Mouse (Mus musculus) CH12.LX (cell line): ENCODE measurements around the gene Tmem132c. TPM values are rescaled to one million over a fixed set of nuclear protein-coding genes. Genes with fewer than 3 reads are reported as not detected.

Experiments
- DNase-seq: peaks from one replicate; pipeline ENCODE4 v3.0.0-alpha.2; 2013; ENCODE audit errors: extremely low read depth
- H3K27ac ChIP-seq: 2 replicates; pipeline ENCODE4 v1.5.1; 2012; ENCODE audit warnings: low read depth, mild to moderate bottlenecking, control low read depth, moderate library complexity; ENCODE audit not compliant: insufficient read depth
- H3K27me3 ChIP-seq: replicated peaks from 2 replicates; pipeline ENCODE3; 2012; ENCODE audit warnings: inconsistent platforms
- H3K36me3 ChIP-seq, 2 experiments: replicated peaks in 1 of 2; 2 replicates each; pipeline versions ENCODE3 to v1.6.1; 2012; ENCODE audit warnings: inconsistent platforms in 1 of 2, low read length in 1 of 2, mild to moderate bottlenecking in 1 of 2, mixed read lengths in 1 of 2, moderate library complexity in 1 of 2; ENCODE audit not compliant: control insufficient read depth in 1 of 2, insufficient read depth in 1 of 2
- H3K4me1 ChIP-seq, 2 experiments: 2 replicates each; pipeline ENCODE4 v1.6.1; 2012; ENCODE audit warnings: inconsistent platforms in 1 of 2, moderate library complexity in 1 of 2; ENCODE audit not compliant: insufficient read depth in 2 of 2, control insufficient read depth in 1 of 2
- H3K4me2 ChIP-seq: 2 replicates; pipeline ENCODE4 v1.6.1; 2012; ENCODE audit warnings: low read depth, mild to moderate bottlenecking, control low read depth; ENCODE audit not compliant: poor library complexity, insufficient read depth, severe bottlenecking
- H3K4me3 ChIP-seq, 3 experiments: fragments of 150-350 bp in 1 of 3; sonication (generic) in 1 of 3; replicated peaks in 1 of 3; 2 replicates each; pipeline versions ENCODE3 to v1.5.1; 2011 to 2012; ENCODE audit warnings: low read depth in 2 of 3, low read length in 2 of 3, mild to moderate bottlenecking in 2 of 3, moderate library complexity in 2 of 3, control low read depth in 1 of 3, improper control_type of control experiment in 1 of 3, inconsistent platforms in 1 of 3, mixed read lengths in 1 of 3; ENCODE audit not compliant: poor library complexity in 1 of 3
- H3K79me2 ChIP-seq: replicated peaks from 2 replicates; pipeline ENCODE4 v1.6.1; 2012; ENCODE audit warnings: mild to moderate bottlenecking, moderate library complexity; ENCODE audit not compliant: control insufficient read depth, poor library complexity, insufficient read depth, severe bottlenecking; ENCODE audit errors: extremely low read depth
- H3K9ac ChIP-seq: 2 replicates; pipeline ENCODE4 v1.6.1; 2012; ENCODE audit warnings: low read depth, mild to moderate bottlenecking, control low read depth, moderate library complexity; ENCODE audit not compliant: insufficient read depth
- H3K9me3 ChIP-seq: replicated peaks from 2 replicates; pipeline ENCODE3; 2012; ENCODE audit warnings: low read length, inconsistent platforms, mixed read lengths
- CHD1 ChIP-seq: IDR thresholded peaks from 2 replicates; pipeline ENCODE4 v1.6.1; 2012; ENCODE audit warnings: low read depth, low read length, improper control_type of control experiment, inconsistent platforms
- CTCF ChIP-seq, 2 experiments: IDR thresholded peaks in 1 of 2; conservative IDR thresholded peaks in 1 of 2; 2 replicates each; pipeline ENCODE4 v1.5.1; 2011 to 2012; ENCODE audit warnings: low read depth in 2 of 2, low read length in 2 of 2, improper control_type of control experiment in 1 of 2, inconsistent platforms in 1 of 2, mild to moderate bottlenecking in 1 of 2, moderate library complexity in 1 of 2
- E2F4 ChIP-seq: IDR thresholded peaks from 2 replicates; pipeline ENCODE4 v1.6.1; 2011; ENCODE audit warnings: low read depth, low read length, improper control_type of control experiment; ENCODE audit not compliant: insufficient replicate concordance
- ELF1 ChIP-seq: IDR thresholded peaks from 2 replicates; pipeline ENCODE4 v1.6.1; 2014; ENCODE audit warnings: low read depth, mild to moderate bottlenecking, inconsistent platforms, low read length, improper control_type of control experiment
- EP300 ChIP-seq: IDR thresholded peaks from 2 replicates; pipeline ENCODE4 v1.6.1; 2011; ENCODE audit warnings: low read length, improper control_type of control experiment
- ETS1 ChIP-seq: conservative IDR thresholded peaks from 2 replicates; pipeline ENCODE4 v1.6.1; 2012; ENCODE audit warnings: low read depth, mild to moderate bottlenecking, inconsistent platforms, low read length, improper control_type of control experiment, moderate library complexity
- GABPA ChIP-seq: IDR thresholded peaks from 2 replicates; pipeline ENCODE4 v1.6.1; 2012; ENCODE audit warnings: low read depth, low read length, improper control_type of control experiment, inconsistent platforms; ENCODE audit not compliant: insufficient replicate concordance
- IRF4 ChIP-seq: IDR thresholded peaks from 2 replicates; pipeline ENCODE4 v1.6.1; 2014; ENCODE audit warnings: low read depth, mild to moderate bottlenecking, inconsistent platforms, low read length, improper control_type of control experiment
- MAX ChIP-seq: IDR thresholded peaks from 2 replicates; pipeline ENCODE4 v1.6.1; 2011; ENCODE audit warnings: low read length, improper control_type of control experiment
- MXI1 ChIP-seq: IDR thresholded peaks from 2 replicates; pipeline ENCODE4 v1.6.1; 2011; ENCODE audit warnings: mild to moderate bottlenecking, low read depth, low read length, improper control_type of control experiment
- MYC ChIP-seq: IDR thresholded peaks from 2 replicates; pipeline ENCODE4 v1.6.1; 2011; ENCODE audit warnings: low read depth, mild to moderate bottlenecking, improper control_type of control experiment, low read length
- PAX5 ChIP-seq: IDR thresholded peaks from 2 replicates; pipeline ENCODE4 v1.6.1; 2012; ENCODE audit warnings: low read length, inconsistent platforms, mixed read lengths
- POLR2AphosphoS2 ChIP-seq: IDR thresholded peaks from 2 replicates; pipeline ENCODE4 v1.6.1; 2011; ENCODE audit warnings: low read depth, low read length, improper control_type of control experiment
- RCOR1 ChIP-seq: conservative IDR thresholded peaks from 2 replicates; pipeline ENCODE4 v1.6.1; 2012; ENCODE audit warnings: low read depth, mild to moderate bottlenecking, inconsistent platforms, low read length, improper control_type of control experiment
- SIN3A ChIP-seq: IDR thresholded peaks from 2 replicates; pipeline ENCODE4 v1.6.1; 2012; ENCODE audit warnings: low read length, improper control_type of control experiment, inconsistent platforms
- TBP ChIP-seq: conservative IDR thresholded peaks from 2 replicates; pipeline ENCODE4 v1.6.1; 2011; ENCODE audit warnings: low read depth, low read length, improper control_type of control experiment
- TCF12 ChIP-seq: IDR thresholded peaks from 2 replicates; pipeline ENCODE4 v1.6.1; 2014; ENCODE audit warnings: low read depth, mild to moderate bottlenecking, inconsistent platforms, low read length, improper control_type of control experiment
- USF1 ChIP-seq: IDR thresholded peaks from 2 replicates; pipeline ENCODE4 v1.6.1; 2014; ENCODE audit warnings: low read depth, mild to moderate bottlenecking, inconsistent platforms, low read length, improper control_type of control experiment
- USF2 ChIP-seq: conservative IDR thresholded peaks from 2 replicates; pipeline ENCODE4 v1.6.1; 2011; ENCODE audit warnings: low read depth, low read length, improper control_type of control experiment
- ZC3H11A ChIP-seq: IDR thresholded peaks from 2 replicates; pipeline ENCODE4 v1.6.1; 2012; ENCODE audit warnings: low read depth, mild to moderate bottlenecking, inconsistent platforms, low read length, improper control_type of control experiment
- ZKSCAN1 ChIP-seq: IDR thresholded peaks from 2 replicates; pipeline ENCODE4 v1.6.1; 2012; ENCODE audit warnings: low read depth, inconsistent platforms, low read length, improper control_type of control experiment, borderline replicate concordance
- ZNF384 ChIP-seq: IDR thresholded peaks from 2 replicates; pipeline ENCODE4 v1.6.1; 2012; ENCODE audit warnings: low read depth, low read length, improper control_type of control experiment, inconsistent platforms
- dilution Hi-C: fragments of 300-500 bp; cut with MboI; formaldehyde crosslinking; loops from 2 replicates; pipeline ENCODE4 v1.14.3; 2020; ENCODE audit warnings: low sequenced_read_pairs; ENCODE audit not compliant: extremely low pct_unique_long_range_greater_than_20kb, extremely low pct_ligation_motif_present
- in situ Hi-C: fragments of 300-500 bp; cut with MboI; formaldehyde crosslinking; loops from 3 replicates; pipeline ENCODE4 v1.14.3; 2019; ENCODE audit warnings: low sequenced_read_pairs, low pct_ligation_motif_present, low pct_unique_long_range_greater_than_20kb, mixed read lengths
- polyA plus RNA-seq: library from polyadenylated mRNA; unstranded; fragments of >175 nt; gene quantifications from 2 replicates; pipeline ENCODE4 v1.2.1, GENCODE M21; 2012; ENCODE audit warnings: low read depth; ENCODE audit not compliant: insufficient read length
- total RNA-seq, 2 experiments: library from RNA; depleted of rRNA; stranded (reverse); fragments of 300-350 nt in 1 of 2; fragments of >200 nt in 1 of 2; gene quantifications; 2 replicates each; pipeline ENCODE4 v1.2.3; 2012 to 2014

Tmem132c gene
- total and polyA plus RNA-seq, 3 experiments, result not detected

DNA sequence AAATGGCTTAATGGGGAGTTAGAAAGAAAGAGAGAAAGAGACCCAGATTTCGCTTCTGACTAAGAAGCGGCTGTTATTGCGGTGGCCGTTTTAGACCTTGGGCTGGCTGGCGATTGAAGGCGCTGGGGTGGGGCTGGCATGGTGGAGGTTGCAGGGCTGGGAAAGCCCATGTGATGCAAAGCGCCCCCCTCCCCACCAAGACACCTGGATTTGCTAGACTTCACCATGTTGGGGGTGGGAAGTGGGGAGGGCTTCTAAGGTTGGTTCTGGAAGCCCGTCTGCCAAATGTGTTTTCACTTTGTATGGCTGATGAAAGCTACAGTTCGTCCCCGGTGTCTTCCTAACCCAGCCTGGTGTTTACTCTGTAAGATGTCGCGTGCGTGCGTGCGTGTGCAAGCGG is 1.6 kb downstream of the Tmem132c start (continued):
- TF ChIP-seq POLR2AphosphoS2, result no peak

DNA sequence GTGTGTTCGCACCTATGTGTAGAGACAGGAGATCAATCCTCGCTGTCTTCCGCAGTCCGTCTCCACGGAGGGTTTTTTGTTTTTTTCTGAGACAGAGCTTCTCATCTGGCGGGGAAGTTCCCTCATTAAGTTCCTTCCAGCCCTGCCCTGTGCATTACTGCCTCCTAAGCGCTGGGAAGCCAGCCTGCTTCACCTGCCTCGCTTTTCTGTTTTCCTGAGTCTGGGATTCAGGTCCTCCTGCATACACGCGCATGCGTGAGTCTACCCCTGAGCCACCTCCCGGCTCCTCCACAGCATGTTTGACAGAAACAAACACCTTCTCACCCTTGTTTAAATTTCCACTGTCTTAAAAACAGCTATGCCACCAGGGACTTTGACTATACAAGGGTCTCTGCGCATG is 2.0 kb downstream of the Tmem132c start:
- H3K9ac ChIP-seq, result no peak overlapping the region
- no peaks in the 10 kb centered on the region for H3K36me3 ChIP-seq
- H3K9me3 ChIP-seq, result peaks cover 87% of the 10 kb centered on the region
- H3K27ac ChIP-seq, result no peak overlapping the region
- no peaks in the 10 kb centered on the region for H3K27me3 ChIP-seq
- H3K4me3 ChIP-seq, result no peak overlapping the region
- in situ Hi-C loops, result no loop called here
- no peaks in the 10 kb centered on the region for H3K79me2 ChIP-seq
- H3K4me1 ChIP-seq, result no peaks in the 10 kb centered on the region
- H3K4me2 ChIP-seq, result no peak overlapping the region
- no peak for DNase-seq
- TF ChIP-seq TBP (no peak), GABPA (no peak), PAX5 (no peak), USF2 (no peak), ETS1 (no peak), CTCF (conservative IDR thresholded peaks at IDR 0.05 in 1 of 2, IDR thresholded peaks at IDR 0.05 in 1 of 2; ENCODE audit: low read depth in 2 of 2, low read length in 2 of 2) (no peak), ELF1 (no peak), SIN3A (no peak), MAX (no peak), E2F4 (no peak), MXI1 (no peak), ZC3H11A (no peak)
- dilution Hi-C loops, result no loop called here

DNA sequence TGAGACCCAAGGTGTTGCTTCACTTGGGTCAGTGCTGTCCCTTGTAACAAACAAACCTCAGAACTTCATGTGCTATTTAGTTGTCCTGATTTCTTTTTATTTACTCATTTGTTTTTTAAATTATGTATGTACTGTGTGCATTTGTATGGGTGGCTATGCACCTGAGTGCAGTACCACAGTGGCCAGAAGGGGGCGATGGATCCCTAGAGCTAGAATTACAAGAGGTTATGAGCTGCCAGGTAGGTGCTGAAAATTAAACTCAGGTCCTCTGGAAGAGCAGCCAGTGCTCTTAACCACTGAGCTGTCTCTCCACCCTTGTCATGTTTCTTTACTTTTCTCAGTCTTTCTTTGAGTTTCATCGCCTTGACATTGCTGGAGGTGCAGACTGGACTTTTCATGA is 11.7 kb downstream of the Tmem132c start:
- no peak for DNase-seq
- no peak overlapping the region for H3K9ac ChIP-seq
- no peaks in the 10 kb centered on the region for H3K36me3 ChIP-seq
- dilution Hi-C loops (no loop called here), in situ Hi-C loops (no loop called here)
- H3K27me3 ChIP-seq, result no peaks in the 10 kb centered on the region
- H3K4me2 ChIP-seq, result no peak overlapping the region
- peaks cover 84% of the 10 kb centered on the region for H3K9me3 ChIP-seq
- TF ChIP-seq ELF1 (no peak), MYC (no peak), SIN3A (no peak), USF1 (no peak), CHD1 (no peak), ZNF384 (no peak), TCF12 (no peak), MAX (no peak), PAX5 (no peak), EP300 (no peak), RCOR1 (no peak), IRF4 (no peak), CTCF (conservative IDR thresholded peaks at IDR 0.05 in 1 of 2, IDR thresholded peaks at IDR 0.05 in 1 of 2; ENCODE audit: low read depth in 2 of 2, low read length in 2 of 2) (no peak), ZKSCAN1 (no peak)
- H3K79me2 ChIP-seq, result no peaks in the 10 kb centered on the region
- H3K4me1 ChIP-seq, result no peaks in the 10 kb centered on the region
- H3K27ac ChIP-seq, result no peak overlapping the region
- H3K4me3 ChIP-seq, result no peak overlapping the region
